Comparison of ENCODE assay signal across 23 mouse cellular contexts in genomic region chr7:64215613-64216012, GRCm38 (mm10).
DNase-seq lines count a peak whose midpoint lies in the region; ATAC-seq lines count a peak whose summit lies in the region.
"Had no signal": no experiment of that assay in that cellular context is flagged by ENCODE, and none has a peak within 500 bp of the region (broad histone marks: within the 10 kb centered on the region; RNA-seq: fewer than 3 reads in every experiment).

No protein-coding gene starts in this region.

- intact Hi-C loops in left cerebral cortex, postnatal 4 days (cut with DNase I), result no loop called here

- peak; percentile 72; the same call in 1 of the 2 replicates for ATAC-seq in frontal cortex, adult (ENCODE audit: low TSS enrichment)
- ATAC-seq: activated CD4-positive, CD25-positive, alpha-beta regulatory T cell, adult 4 months; forebrain, embryonic 14.5 days; forebrain, postnatal 0 days; hindbrain, embryonic 16.5 days had no signal

- no peak for DNase-seq in frontal cortex, postnatal 10 days (ENCODE audit: low spot score in 2 of 2)
- peak; percentile 51 to 55 for DNase-seq in left cerebral cortex, adult 18-20 months (ENCODE audit: low spot score in 2 of 2)
- DNase-seq in left cerebral cortex, postnatal 4 days, result no peak
- peak; percentile 62 for DNase-seq in right cerebral cortex, adult 18-20 months
- DNase-seq in right cerebral cortex, postnatal 10 days (ENCODE audit: low spot score in 2 of 2), result no peak
- DNase-seq in brain, adult 2 months (ENCODE audit: low read depth, low spot score), result peak; percentile 55
- no peak for DNase-seq in heart, adult 9 months (ENCODE audit: low spot score in 2 of 2)
- DNase-seq: adrenal gland, adult 8-10 months; adrenal gland, postnatal 25 days; cerebellum, adult 11 months; cerebellum, adult 2 months; cerebellum, adult 9-11 months; cerebellum, postnatal 25 days; forebrain, postnatal 0 days; gastrocnemius, adult 2 months; gastrocnemius, postnatal 14 days; heart, adult 11 months; heart, postnatal 10 days; heart, postnatal 36 days had no signal

Comparison
In these comparisons a context has a peak if more than half of its experiments do, and no peak if none do; other contexts are left out.
1. DNase-seq: peak in left cerebral cortex, adult 18-20 months (2 of 2), right cerebral cortex, adult 18-20 months (single experiment) and brain, adult 2 months (single experiment); none in frontal cortex, postnatal 10 days (0 of 2), left cerebral cortex, postnatal 4 days (single experiment), right cerebral cortex, postnatal 10 days (0 of 2) and heart, adult 9 months (0 of 2).